Mouse (Mus musculus) lung, embryonic 14.5 days (tissue): Measurements from ENCODE around the gene Map4k3. TPM values are rescaled to one million over a fixed set of nuclear protein-coding genes. Genes with fewer than 3 reads are reported as not detected.
"Not testable (repeated sequence)": the region's sequence is repeated elsewhere in the genome, so short reads cannot be mapped to it uniquely, and the experiment has no call there.

Experiments
- ATAC-seq: fragments of 200-750 bp; cut with Nextera tagmentation; 2 replicates; pipeline ENCODE4 v1.8.0; 2017; ENCODE audit warnings: mild to moderate bottlenecking, moderate TSS enrichment, moderate library complexity; ENCODE audit not compliant: insufficient read depth
- DNase-seq: peaks from one replicate; pipeline ENCODE4 v3.0.0-alpha.2; 2015
- H3K27ac ChIP-seq: fragments of 300-500 bp; sonication (generic); 2 replicates; pipeline ENCODE4 v1.5.1; 2014; ENCODE audit warnings: low read depth, mild to moderate bottlenecking, moderate library complexity
- H3K27me3 ChIP-seq: fragments of 300-500 bp; sonication (generic); 2 replicates; pipeline ENCODE4 v1.6.1; 2014; ENCODE audit warnings: low read length, control low read depth; ENCODE audit not compliant: insufficient read depth
- H3K36me3 ChIP-seq: fragments of 300-500 bp; sonication (generic); 2 replicates; pipeline ENCODE4 v1.6.1; 2014; ENCODE audit warnings: control low read depth; ENCODE audit not compliant: insufficient read depth
- H3K4me1 ChIP-seq: fragments of 300-500 bp; sonication (generic); 2 replicates; pipeline ENCODE4 v1.6.1; 2014; ENCODE audit warnings: antibody characterized with exemption, control low read depth; ENCODE audit not compliant: insufficient read depth
- H3K4me2 ChIP-seq: fragments of 300-500 bp; sonication (generic); 2 replicates; pipeline ENCODE4 v1.6.1; 2014; ENCODE audit warnings: mild to moderate bottlenecking
- H3K4me3 ChIP-seq: fragments of 300-500 bp; sonication (generic); 2 replicates; pipeline ENCODE4 v1.5.1; 2014; ENCODE audit warnings: low read depth, low read length
- H3K9ac ChIP-seq: fragments of 300-500 bp; sonication (generic); 2 replicates; pipeline ENCODE4 v1.6.1; 2014
- H3K9me3 ChIP-seq: fragments of 300-500 bp; sonication (generic); 2 replicates; pipeline ENCODE4 v1.6.1; 2016; ENCODE audit warnings: low read depth, low read length, control low read depth
- CTCF ChIP-seq: IDR thresholded peaks from 2 replicates; pipeline ENCODE4 v1.5.1; 2016; ENCODE audit warnings: antibody characterized with exemption, low read depth
- WGBS: fragments of 180-500 bp; shearing (Covaris S2); extraction: QIAGEN DNeasy Blood & Tissue Kit; methylation state at CpG from one replicate; pipeline ENCODE4 v1.1.7; 2014; 5-methylcytosine and 5-hydroxymethylcytosine counted together
- polyA plus RNA-seq: library from polyadenylated mRNA; unstranded; fragments of >200 nt; fragmentation: Nextera tagmentation; extraction: Ambion mirVana; gene quantifications from 2 replicates; pipeline ENCODE4 v1.2.1, GENCODE M21; 2014

Gene Map4k3
- polyA plus RNA-seq, 1 experiment from 2014 or later: 64.7 TPM

- peak; percentile 16; the same call in 1 of the 2 replicates for TF ChIP-seq CTCF
- ATAC-seq, H3K4me2 ChIP-seq, DNase-seq, H3K9ac ChIP-seq, H3K4me3 ChIP-seq, H3K9me3 ChIP-seq, H3K4me1 ChIP-seq, H3K27ac ChIP-seq, H3K36me3 ChIP-seq, H3K27me3 ChIP-seq: not testable (repeated sequence)
- WGBS: 90% methylated on average over 1 of the region's 2 CpGs
Observed at GRCm38 (mm10) chr17:80569718-80570117, 158.6 kb downstream of the Map4k3 start.

GRCm38 (mm10) chr17:80568842-80569601 is 159.3 kb downstream of the Map4k3 start:
- no peak for TF ChIP-seq CTCF
- Histone ChIP-seq H3K27me3 (no peaks in the 10 kb centered on the region), H3K4me2 (no peak overlapping the region), H3K9ac (no peak overlapping the region), H3K4me1 (no peaks in the 10 kb centered on the region), H3K27ac (no peak overlapping the region), H3K4me3 (no peak overlapping the region), H3K36me3 (no peaks in the 10 kb centered on the region), H3K9me3 (no peaks in the 10 kb centered on the region)
- DNase-seq (no peak), ATAC-seq (no peak)
- 88% methylated on average over 6 of the region's 6 CpGs for WGBS

GRCm38 (mm10) chr17:80568441-80568840 is 159.8 kb downstream of the Map4k3 start:
- Histone ChIP-seq H3K36me3 (no peaks in the 10 kb centered on the region), H3K4me2 (no peak overlapping the region), H3K9me3 (no peaks in the 10 kb centered on the region), H3K4me3 (no peak overlapping the region), H3K9ac (no peak overlapping the region), H3K27me3 (no peaks in the 10 kb centered on the region), H3K27ac (no peak overlapping the region), H3K4me1 (no peaks in the 10 kb centered on the region)
- no peak for TF ChIP-seq CTCF
- ATAC-seq (no peak), DNase-seq (no peak)
- WGBS: 79% methylated on average over 2 of the region's 2 CpGs

- 67% methylated on average over 3 of the region's 3 CpGs for WGBS
- no peak overlapping the region for H3K4me3 ChIP-seq
Observed at GRCm38 (mm10) chr17:80564611-80564924, 163.7 kb downstream of the Map4k3 start.

GRCm38 (mm10) chr17:80563762-80564610 is 164.3 kb downstream of the Map4k3 start:
- 93% methylated on average over 27 of the region's 27 CpGs for WGBS
- H3K4me3 ChIP-seq, H3K9me3 ChIP-seq, DNase-seq, H3K27me3 ChIP-seq, H3K4me1 ChIP-seq, H3K27ac ChIP-seq, H3K36me3 ChIP-seq, ATAC-seq, H3K9ac ChIP-seq, H3K4me2 ChIP-seq: not testable (repeated sequence)

More at GRCm38 (mm10) chr17:80564611-80564924, 163.7 kb downstream of the Map4k3 start:
- peak; percentile 50 for TF ChIP-seq CTCF
- no peaks in the 10 kb centered on the region for H3K4me1 ChIP-seq
- ATAC-seq (no peak), DNase-seq (peak; percentile 54)
- H3K36me3 ChIP-seq: no peaks in the 10 kb centered on the region
- H3K9me3 ChIP-seq: no peaks in the 10 kb centered on the region
- no peak overlapping the region for H3K27ac ChIP-seq
- no peak overlapping the region for H3K4me2 ChIP-seq
- no peaks in the 10 kb centered on the region for H3K27me3 ChIP-seq
- no peak overlapping the region for H3K9ac ChIP-seq

- ATAC-seq (no peak), DNase-seq (no peak)
- Histone ChIP-seq H3K36me3 (no peaks in the 10 kb centered on the region), H3K4me2 (no peak overlapping the region), H3K9ac (no peak overlapping the region), H3K27ac (no peak overlapping the region), H3K4me1 (no peaks in the 10 kb centered on the region), H3K27me3 (no peaks in the 10 kb centered on the region), H3K9me3 (no peaks in the 10 kb centered on the region), H3K4me3 (no peak overlapping the region)
- WGBS: 68% methylated on average over 5 of the region's 5 CpGs
- TF ChIP-seq CTCF: no peak
Observed at GRCm38 (mm10) chr17:80562792-80563191, 165.5 kb downstream of the Map4k3 start.

GRCm38 (mm10) chr17:80560669-80561401 is 167.4 kb downstream of the Map4k3 start:
- 16% methylated on average over 12 of the region's 12 CpGs for WGBS
- peak; percentile 96 for TF ChIP-seq CTCF
- H3K4me2 ChIP-seq: peak overlapping the region; percentile 52

More at GRCm38 (mm10) chr17:80560669-80561401, 167.4 kb downstream of the Map4k3 start:
- DNase-seq (peak; percentile 92), ATAC-seq (peak; percentile 65)
- no peaks in the 10 kb centered on the region for H3K9me3 ChIP-seq
- peak overlapping the region; percentile 27; the same call in 1 of the 2 replicates for H3K27ac ChIP-seq
- H3K36me3 ChIP-seq: no peaks in the 10 kb centered on the region
- H3K9ac ChIP-seq: no peak overlapping the region
- H3K4me3 ChIP-seq: no peak overlapping the region
- no peaks in the 10 kb centered on the region for H3K27me3 ChIP-seq
- no peaks in the 10 kb centered on the region for H3K4me1 ChIP-seq
